Mouse (Mus musculus) CH12.LX (cell line): ENCODE results near the gene Vnn3. TPM values are rescaled to one million over a fixed set of nuclear protein-coding genes. Genes with fewer than 3 reads are reported as not detected.

ENCODE experiments used
- DNase-seq: peaks from one replicate; pipeline ENCODE4 v3.0.0-alpha.2; 2013; ENCODE audit errors: extremely low read depth
- H3K27ac ChIP-seq: 2 replicates; pipeline ENCODE4 v1.5.1; 2012; ENCODE audit warnings: low read depth, mild to moderate bottlenecking, control low read depth, moderate library complexity; ENCODE audit not compliant: insufficient read depth
- H3K27me3 ChIP-seq: replicated peaks from 2 replicates; pipeline ENCODE3; 2012; ENCODE audit warnings: inconsistent platforms
- H3K36me3 ChIP-seq, 2 experiments: replicated peaks in 1 of 2; 2 replicates each; pipeline versions ENCODE3 to v1.6.1; 2012; ENCODE audit warnings: inconsistent platforms in 1 of 2, low read length in 1 of 2, mild to moderate bottlenecking in 1 of 2, mixed read lengths in 1 of 2, moderate library complexity in 1 of 2; ENCODE audit not compliant: control insufficient read depth in 1 of 2, insufficient read depth in 1 of 2
- H3K4me1 ChIP-seq, 2 experiments: 2 replicates each; pipeline ENCODE4 v1.6.1; 2012; ENCODE audit warnings: inconsistent platforms in 1 of 2, moderate library complexity in 1 of 2; ENCODE audit not compliant: insufficient read depth in 2 of 2, control insufficient read depth in 1 of 2
- H3K4me2 ChIP-seq: 2 replicates; pipeline ENCODE4 v1.6.1; 2012; ENCODE audit warnings: low read depth, mild to moderate bottlenecking, control low read depth; ENCODE audit not compliant: poor library complexity, insufficient read depth, severe bottlenecking
- H3K4me3 ChIP-seq, 3 experiments: fragments of 150-350 bp in 1 of 3; sonication (generic) in 1 of 3; replicated peaks in 1 of 3; 2 replicates each; pipeline versions ENCODE3 to v1.5.1; 2011 to 2012; ENCODE audit warnings: low read depth in 2 of 3, low read length in 2 of 3, mild to moderate bottlenecking in 2 of 3, moderate library complexity in 2 of 3, control low read depth in 1 of 3, improper control_type of control experiment in 1 of 3, inconsistent platforms in 1 of 3, mixed read lengths in 1 of 3; ENCODE audit not compliant: poor library complexity in 1 of 3
- H3K79me2 ChIP-seq: replicated peaks from 2 replicates; pipeline ENCODE4 v1.6.1; 2012; ENCODE audit warnings: mild to moderate bottlenecking, moderate library complexity; ENCODE audit not compliant: control insufficient read depth, poor library complexity, insufficient read depth, severe bottlenecking; ENCODE audit errors: extremely low read depth
- H3K9ac ChIP-seq: 2 replicates; pipeline ENCODE4 v1.6.1; 2012; ENCODE audit warnings: low read depth, mild to moderate bottlenecking, control low read depth, moderate library complexity; ENCODE audit not compliant: insufficient read depth
- H3K9me3 ChIP-seq: replicated peaks from 2 replicates; pipeline ENCODE3; 2012; ENCODE audit warnings: low read length, inconsistent platforms, mixed read lengths
- BHLHE40 ChIP-seq: IDR thresholded peaks from 2 replicates; pipeline ENCODE4 v1.6.1; 2011; ENCODE audit warnings: mild to moderate bottlenecking, low read depth, low read length, improper control_type of control experiment
- CTCF ChIP-seq, 2 experiments: IDR thresholded peaks in 1 of 2; conservative IDR thresholded peaks in 1 of 2; 2 replicates each; pipeline ENCODE4 v1.5.1; 2011 to 2012; ENCODE audit warnings: low read depth in 2 of 2, low read length in 2 of 2, improper control_type of control experiment in 1 of 2, inconsistent platforms in 1 of 2, mild to moderate bottlenecking in 1 of 2, moderate library complexity in 1 of 2
- EP300 ChIP-seq: IDR thresholded peaks from 2 replicates; pipeline ENCODE4 v1.6.1; 2011; ENCODE audit warnings: low read length, improper control_type of control experiment
- ETS1 ChIP-seq: conservative IDR thresholded peaks from 2 replicates; pipeline ENCODE4 v1.6.1; 2012; ENCODE audit warnings: low read depth, mild to moderate bottlenecking, inconsistent platforms, low read length, improper control_type of control experiment, moderate library complexity
- MAFK ChIP-seq: IDR thresholded peaks from 2 replicates; pipeline ENCODE4 v1.6.1; 2011; ENCODE audit warnings: low read length, improper control_type of control experiment; ENCODE audit not compliant: insufficient replicate concordance
- MYC ChIP-seq: IDR thresholded peaks from 2 replicates; pipeline ENCODE4 v1.6.1; 2011; ENCODE audit warnings: low read depth, mild to moderate bottlenecking, improper control_type of control experiment, low read length
- NRF1 ChIP-seq: IDR thresholded peaks from 2 replicates; pipeline ENCODE4 v1.6.1; 2014; ENCODE audit warnings: low read depth, mild to moderate bottlenecking, inconsistent platforms, low read length, improper control_type of control experiment, moderate library complexity
- POLR2A ChIP-seq: IDR thresholded peaks from 2 replicates; pipeline ENCODE4 v1.6.1; 2011; ENCODE audit warnings: low read depth, mild to moderate bottlenecking, improper control_type of control experiment, low read length
- RCOR1 ChIP-seq: conservative IDR thresholded peaks from 2 replicates; pipeline ENCODE4 v1.6.1; 2012; ENCODE audit warnings: low read depth, mild to moderate bottlenecking, inconsistent platforms, low read length, improper control_type of control experiment
- SIN3A ChIP-seq: IDR thresholded peaks from 2 replicates; pipeline ENCODE4 v1.6.1; 2012; ENCODE audit warnings: low read length, improper control_type of control experiment, inconsistent platforms
- USF1 ChIP-seq: IDR thresholded peaks from 2 replicates; pipeline ENCODE4 v1.6.1; 2014; ENCODE audit warnings: low read depth, mild to moderate bottlenecking, inconsistent platforms, low read length, improper control_type of control experiment
- ZC3H11A ChIP-seq: IDR thresholded peaks from 2 replicates; pipeline ENCODE4 v1.6.1; 2012; ENCODE audit warnings: low read depth, mild to moderate bottlenecking, inconsistent platforms, low read length, improper control_type of control experiment
- dilution Hi-C: fragments of 300-500 bp; cut with MboI; formaldehyde crosslinking; loops from 2 replicates; pipeline ENCODE4 v1.14.3; 2020; ENCODE audit warnings: low sequenced_read_pairs; ENCODE audit not compliant: extremely low pct_unique_long_range_greater_than_20kb, extremely low pct_ligation_motif_present
- in situ Hi-C: fragments of 300-500 bp; cut with MboI; formaldehyde crosslinking; loops from 3 replicates; pipeline ENCODE4 v1.14.3; 2019; ENCODE audit warnings: low sequenced_read_pairs, low pct_ligation_motif_present, low pct_unique_long_range_greater_than_20kb, mixed read lengths
- polyA plus RNA-seq: library from polyadenylated mRNA; unstranded; fragments of >175 nt; gene quantifications from 2 replicates; pipeline ENCODE4 v1.2.1, GENCODE M21; 2012; ENCODE audit warnings: low read depth; ENCODE audit not compliant: insufficient read length
- total RNA-seq, 2 experiments: library from RNA; depleted of rRNA; stranded (reverse); fragments of 300-350 nt in 1 of 2; fragments of >200 nt in 1 of 2; gene quantifications; 2 replicates each; pipeline ENCODE4 v1.2.3; 2012 to 2014

Vnn3 gene
- total RNA-seq (2012; rRNA removed) (not detected in 2 replicates), total RNA-seq (2014; rRNA removed) (not detected in 2 replicates), polyA plus RNA-seq (not detected in 2 replicates)

DNA sequence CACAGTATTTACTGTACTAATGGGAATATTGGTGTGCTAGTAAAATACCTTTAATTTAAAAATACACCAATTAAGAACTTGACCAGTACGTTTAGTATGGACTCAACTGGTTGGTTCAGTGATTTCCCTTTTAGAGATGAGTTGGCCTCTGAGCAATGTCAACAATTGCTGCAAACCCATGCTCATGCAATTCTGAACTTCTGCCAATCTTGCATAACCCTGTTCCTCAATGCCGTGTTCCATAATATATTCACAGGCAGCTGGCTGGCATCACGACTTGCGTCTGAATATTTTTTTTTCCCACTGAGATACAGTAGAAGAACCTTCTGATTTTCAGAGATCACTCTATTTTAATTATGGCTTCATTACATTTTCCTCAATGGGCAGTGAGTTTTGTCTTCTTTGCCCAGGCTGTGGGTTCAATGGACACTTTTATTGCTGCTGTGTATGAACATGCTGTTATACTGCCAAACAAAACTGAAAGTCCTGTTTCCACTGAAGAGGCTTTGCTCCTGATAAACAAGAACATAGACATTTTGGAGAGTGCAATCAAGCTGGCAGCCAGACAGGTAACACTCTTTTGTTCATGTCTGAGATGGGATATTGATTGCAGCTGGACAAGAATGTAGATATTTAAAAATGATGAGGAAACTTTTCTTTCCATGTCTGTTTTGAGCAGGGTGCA lies at the start of gene Vnn3:
Gene Vnn3 (plus strand): TSS at position 235 of the 685 bp plus-strand sequence.
- dilution Hi-C loops (no loop called here), in situ Hi-C loops (no loop called here)
- peak within 1 kb of the TSS; percentile 27; the same call in 1 of the 2 replicates for H3K4me2 ChIP-seq
- H3K9me3 ChIP-seq: no peaks in the 10 kb centered on the region
- H3K27me3 ChIP-seq: no peaks in the 10 kb centered on the region
- no peaks in the 10 kb centered on the region for H3K79me2 ChIP-seq
- DNase-seq: no peak
- no peaks in the 10 kb centered on the region for H3K36me3 ChIP-seq
- no peak within 1 kb of the TSS for H3K27ac ChIP-seq
- H3K4me1 ChIP-seq: peaks cover 4 to 7% of the 10 kb centered on the region in 2 experiments
- TF ChIP-seq MAFK (no peak), NRF1 (no peak), CTCF (conservative IDR thresholded peaks at IDR 0.05 in 1 of 2, IDR thresholded peaks at IDR 0.05 in 1 of 2; ENCODE audit: low read depth in 2 of 2, low read length in 2 of 2) (no peak), POLR2A (no peak), SIN3A (no peak)
- H3K9ac ChIP-seq: no peak within 1 kb of the TSS
- no peak within 1 kb of the TSS for H3K4me3 ChIP-seq

DNA sequence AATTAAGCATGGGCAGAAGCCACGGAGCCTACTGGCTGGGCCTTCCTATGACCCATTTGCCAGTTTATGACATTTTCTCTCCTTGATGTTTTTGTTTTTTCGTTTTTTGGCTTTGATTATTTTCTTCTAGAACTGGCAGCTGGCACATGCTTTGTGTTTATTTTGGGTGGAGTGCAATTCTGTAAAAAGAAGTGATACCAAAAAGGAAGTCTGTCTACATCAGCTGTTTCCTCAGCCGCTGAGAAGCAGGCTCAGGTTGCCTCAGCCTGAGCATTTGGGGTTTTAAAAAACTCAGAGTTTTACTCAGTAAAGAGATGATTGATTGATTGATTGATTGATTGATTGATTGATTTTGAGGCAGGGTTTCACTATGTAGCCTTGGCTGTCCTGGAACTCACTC lies 48.4 kb upstream of the Vnn3 start:
- TF ChIP-seq BHLHE40 (peak; percentile 52), MAFK (no peak), ETS1 (peak; percentile 63; the same call in 1 of the 2 replicates), EP300 (peak; percentile 44; the same call in 1 of the 2 replicates)
- no peaks in the 10 kb centered on the region for H3K36me3 ChIP-seq
- no peaks in the 10 kb centered on the region for H3K79me2 ChIP-seq
- H3K27me3 ChIP-seq: no peaks in the 10 kb centered on the region
- in situ Hi-C loops: loop anchor here (25.0 kb wide), 2 partner anchors 334 to 484 kb away; partner anchors contain the start of gene Stx7
- peaks cover 2 to 18% of the 10 kb centered on the region in 2 experiments; a peak in 2 of 4 replicates for H3K4me1 ChIP-seq
- H3K27ac ChIP-seq: no peak overlapping the region
- no peak overlapping the region for H3K4me2 ChIP-seq
- H3K9me3 ChIP-seq: no peaks in the 10 kb centered on the region
- H3K9ac ChIP-seq: no peak overlapping the region
- no peak for DNase-seq
- H3K4me3 ChIP-seq: no peak overlapping the region
- dilution Hi-C loops: no loop called here

DNA sequence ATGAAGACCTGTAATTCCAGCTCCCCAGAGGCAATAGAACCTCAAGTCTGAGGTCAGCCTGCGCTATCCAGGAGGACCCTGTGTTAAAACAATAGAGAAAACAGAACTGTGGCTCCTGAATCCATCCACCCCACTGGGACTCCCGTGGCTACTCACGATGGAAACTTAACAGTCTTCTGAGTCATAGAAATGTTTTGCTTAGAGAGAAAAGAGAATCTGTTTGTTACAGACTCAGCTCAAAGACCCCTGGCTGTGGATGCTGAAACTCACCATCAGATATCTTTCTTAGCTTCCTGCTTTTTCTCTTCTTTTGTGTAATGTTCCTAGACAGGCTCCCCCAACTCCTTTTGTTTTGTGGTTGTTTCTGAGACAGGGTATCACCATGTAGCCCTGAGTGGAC lies 46.6 kb upstream of the Vnn3 start:
- in situ Hi-C loops (loop anchor here (25.0 kb wide), 2 partner anchors 333 to 483 kb away; partner anchors contain the start of gene Stx7), dilution Hi-C loops (no loop called here)

More for the DNA sequence above, 46.6 kb upstream of the Vnn3 start:
- H3K4me2 ChIP-seq: no peak overlapping the region
- H3K4me1 ChIP-seq: peaks cover 2 to 15% of the 10 kb centered on the region in 2 experiments; a peak in 2 of 4 replicates
- H3K4me3 ChIP-seq: no peak overlapping the region
- DNase-seq: no peak
- H3K9me3 ChIP-seq: no peaks in the 10 kb centered on the region
- no peak for TF ChIP-seq USF1
- TF ChIP-seq RCOR1: no peak
- TF ChIP-seq MYC: no peak
- no peak for TF ChIP-seq ZC3H11A
- TF ChIP-seq, all 38 proteins: peak for 0
- Histone ChIP-seq H3K27me3 (no peaks in the 10 kb centered on the region), H3K9ac (no peak overlapping the region), H3K27ac (no peak overlapping the region), H3K36me3 (no peaks in the 10 kb centered on the region), H3K79me2 (no peaks in the 10 kb centered on the region)
